Mouse (Mus musculus) adrenal gland, adult 18-20 months (tissue): ENCODE data around the gene Cxcl17. TPM values are rescaled to one million over a fixed set of nuclear protein-coding genes. Genes with fewer than 3 reads are reported as not detected.

Experiments
- DNase-seq, 2 experiments: peaks; one replicate each; pipeline ENCODE4 v3.0.0; 2021 to 2022; ENCODE audit warnings: low spot score in 2 of 2
- total RNA-seq, 2 experiments: library from RNA; stranded (reverse); gene quantifications; 1 replicate in 1 of 2; 2 replicates in 1 of 2; pipeline ENCODE4 v1.2.3; 2021

Gene Cxcl17
- total RNA-seq, 2 experiments from 2014 or later = not detected

GRCm38 (mm10) chr7:25376556-25376955 lies 36.1 kb downstream of the Cxcl17 start:
- peak; percentile 82 to 83 for DNase-seq

DNA sequence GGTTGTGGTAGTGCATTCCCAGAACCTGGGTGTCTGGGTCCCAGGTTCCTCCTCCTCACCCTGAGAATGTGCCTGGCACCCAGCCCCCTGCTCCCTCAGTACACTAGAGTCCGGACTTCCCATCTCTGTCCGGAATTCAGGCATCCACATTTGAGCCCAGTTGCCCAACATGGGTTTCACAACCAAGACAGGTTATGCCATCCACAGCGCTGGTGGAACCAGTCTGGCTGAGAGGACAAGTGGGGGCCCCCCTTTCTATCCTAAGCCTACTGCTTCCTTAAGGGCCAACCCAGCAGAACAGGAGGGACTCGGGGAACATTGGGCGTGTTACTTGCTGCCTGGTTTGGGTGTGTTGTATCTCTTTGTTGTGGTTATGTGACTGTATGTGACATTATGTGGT lies 40.2 kb downstream of the Cxcl17 start:
- DNase-seq = no peak

DNA sequence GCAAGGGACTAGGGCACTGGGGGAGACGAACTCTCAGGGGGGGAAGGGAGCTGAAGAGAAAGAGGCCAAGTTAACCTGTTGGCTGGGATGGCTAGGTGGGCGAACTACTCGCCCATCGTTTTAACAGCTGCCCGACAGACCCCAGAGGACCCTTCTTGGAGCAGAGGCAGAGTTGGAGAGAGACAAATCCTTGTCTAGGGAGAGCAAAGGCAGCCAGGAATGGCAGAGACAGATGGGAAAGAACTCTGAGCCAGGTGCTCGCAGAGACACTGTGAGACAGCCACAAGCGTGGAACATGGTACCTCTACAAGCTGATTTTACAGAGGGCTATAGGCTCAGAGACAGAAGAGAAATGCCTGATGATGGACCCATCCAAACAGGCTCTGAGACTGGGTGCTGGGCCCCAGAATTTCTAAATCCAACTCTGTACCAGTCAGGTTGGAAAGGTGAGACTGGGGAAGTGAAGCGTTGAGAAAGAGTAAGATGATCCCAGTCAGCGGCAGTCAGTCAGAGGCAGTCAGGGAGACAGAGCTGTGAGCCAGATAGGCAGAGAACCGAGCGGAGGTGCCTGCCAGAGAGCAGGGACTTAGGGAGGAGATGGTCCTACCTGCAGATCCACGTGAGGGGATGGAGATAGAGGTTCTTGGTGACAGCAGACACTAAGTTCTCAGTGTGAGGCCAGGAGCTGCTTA lies 43.5 kb downstream of the Cxcl17 start, which contains the start of gene Cnfn:
TSS of gene Cnfn (minus strand) at position 667 of the 692 bp plus-strand sequence.
- DNase-seq = no peak

DNA sequence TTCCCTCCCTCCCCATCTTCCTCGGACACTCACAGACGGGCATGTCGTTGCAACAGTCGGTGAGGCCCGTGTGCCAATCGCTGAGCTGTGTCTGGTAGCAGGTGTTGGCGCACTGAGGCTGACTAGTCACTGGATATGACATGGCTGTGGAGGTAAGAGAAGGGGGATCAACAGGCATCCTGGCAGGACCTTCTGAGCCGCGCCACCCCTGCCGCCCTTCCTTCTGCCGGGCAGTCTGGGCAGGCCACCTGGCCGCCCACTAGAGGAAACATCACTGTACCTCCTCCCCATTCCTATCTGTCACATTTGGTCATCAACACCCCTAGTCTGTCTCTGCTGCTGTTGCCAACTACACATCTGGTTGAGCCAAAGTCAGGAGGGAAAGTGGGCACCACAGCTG lies 44.4 kb downstream of the Cxcl17 start:
- no peak for DNase-seq

DNA sequence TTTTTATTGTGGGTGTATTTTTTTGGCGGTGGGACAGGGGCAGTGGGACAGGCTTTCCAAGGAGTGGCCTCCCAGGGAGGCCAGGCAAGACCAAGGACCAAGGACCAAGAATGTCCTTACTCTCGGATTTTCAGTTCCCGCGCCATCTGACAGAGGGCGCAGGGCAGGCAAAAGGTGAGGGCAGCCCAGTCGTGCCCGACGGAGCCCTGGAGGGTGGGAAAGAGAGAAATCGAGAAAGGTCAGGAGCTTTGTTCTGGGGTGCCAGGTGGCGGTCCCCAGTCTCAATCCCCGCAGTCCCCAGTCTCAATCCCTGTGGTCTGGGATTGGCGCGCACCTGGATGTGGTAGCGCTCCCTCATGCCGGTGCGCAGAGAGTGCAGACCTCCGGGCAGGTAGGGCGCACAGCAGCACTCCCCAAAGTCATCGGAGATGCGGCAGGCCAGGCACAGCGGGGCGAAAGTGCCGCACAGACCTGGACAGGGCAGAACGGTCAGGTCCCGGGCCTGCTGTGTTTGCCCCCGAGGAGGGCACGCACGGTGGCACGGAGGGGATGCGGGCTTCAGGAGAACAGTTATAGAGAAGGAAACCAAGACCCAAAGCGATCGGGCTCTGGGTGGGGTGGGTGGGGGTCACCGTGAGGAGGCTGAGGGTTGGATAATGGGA lies 44.9 kb downstream of the Cxcl17 start:
- peak in 1 of 2 experiments; percentile 31 for DNase-seq

DNA sequence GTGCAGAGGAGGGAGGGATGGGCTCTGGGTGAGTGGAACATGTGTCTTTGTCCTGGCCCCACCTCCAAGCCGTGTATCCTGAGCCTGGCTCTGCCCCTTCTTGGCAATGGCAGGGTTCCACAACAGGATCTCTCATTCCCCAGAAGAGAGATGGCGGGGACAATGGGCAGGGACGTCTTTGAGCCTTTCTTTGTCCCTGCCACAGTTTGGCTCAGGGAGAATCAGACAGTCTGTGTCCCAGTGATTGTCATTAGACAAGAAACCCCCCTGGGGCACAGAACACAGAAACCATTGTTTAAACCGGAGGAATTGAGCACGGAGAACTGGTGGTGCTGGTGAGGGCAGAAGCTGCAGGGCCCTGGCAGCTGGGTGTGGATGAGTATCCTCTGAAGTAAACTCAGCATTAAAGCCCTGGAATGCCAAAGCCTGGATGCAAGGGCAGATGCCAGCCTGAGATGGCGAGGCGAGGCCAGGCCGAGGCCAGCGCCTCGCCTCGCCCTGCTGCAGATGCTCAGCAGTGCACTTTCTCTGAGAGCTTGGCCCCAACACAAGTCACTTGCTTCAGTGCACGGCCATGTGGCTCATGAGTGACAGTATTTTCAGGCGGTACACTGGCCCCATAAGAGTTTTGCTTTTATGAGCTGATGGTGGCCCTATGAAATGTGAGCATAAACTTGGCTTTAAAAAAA lies 46.6 kb downstream of the Cxcl17 start:
- DNase-seq = no peak

- no peak for DNase-seq
These were observed 49.1 kb downstream of the Cxcl17 start for GRCm38 (mm10) chr7:25363632-25364031.

- DNase-seq = peak in 1 of 2 experiments; percentile 42
These were observed 49.5 kb downstream of the Cxcl17 start for GRCm38 (mm10) chr7:25363151-25363550.

DNA sequence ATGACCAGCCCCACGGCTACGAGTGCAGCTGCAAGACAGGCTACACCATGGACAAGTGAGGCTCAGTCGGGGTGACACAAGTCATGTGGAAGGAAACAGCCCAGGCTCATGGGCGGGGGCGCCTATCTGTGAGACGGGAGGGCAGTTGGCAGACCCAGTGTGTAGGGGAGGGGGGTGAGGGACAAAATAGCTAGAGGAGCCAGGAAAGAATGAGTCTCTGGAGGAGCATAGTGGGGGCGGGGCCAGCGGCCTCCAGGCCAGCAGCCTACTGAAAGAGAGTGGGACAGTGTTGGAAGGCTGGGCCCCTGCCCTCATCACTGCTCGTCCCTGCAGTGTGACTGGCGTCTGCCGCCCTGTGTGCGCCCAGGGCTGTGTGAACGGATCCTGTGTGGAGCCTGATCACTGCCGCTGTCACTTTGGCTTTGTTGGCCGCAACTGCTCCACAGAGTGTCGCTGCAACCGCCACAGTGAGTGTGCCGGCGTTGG lies 53.9 kb downstream of the Cxcl17 start:
- DNase-seq = no peak

Other genes starting within 250 kb of the Cxcl17 start
- under 1 TPM; 0.56 to 0.61 TPM for gene Pou2f2, start 233.2 kb downstream of the Cxcl17 start, total RNA-seq
- gene Dedd2, start 192.3 kb downstream of the Cxcl17 start, total RNA-seq = 10 to 100 TPM; 24.0 to 27.0 TPM
- 10 to 100 TPM in 1 of 2 experiments, 1 to 10 TPM in 1; 8.4 to 10.2 TPM for gene Zfp526, start 191.5 kb downstream of the Cxcl17 start, total RNA-seq
- 100 to 1,000 TPM in 1 of 2 experiments, 10 to 100 TPM in 1; 96.7 to 101 TPM for gene Gsk3a, start 175.0 kb downstream of the Cxcl17 start, total RNA-seq
- gene Erf, start 162.1 kb downstream of the Cxcl17 start, total RNA-seq = 10 to 100 TPM; 18.3 to 25.8 TPM
- gene Cic, start 145.2 kb downstream of the Cxcl17 start, total RNA-seq = 100 to 1,000 TPM in 1 of 2 experiments, 10 to 100 TPM in 1; 96.8 to 123 TPM
- gene Pafah1b3, start 114.9 kb downstream of the Cxcl17 start, total RNA-seq = 10 to 100 TPM; 23.3 to 30.4 TPM
- not detected for gene Prr19, start 111.5 kb downstream of the Cxcl17 start, total RNA-seq
- gene Tmem145, start 106.8 kb downstream of the Cxcl17 start, total RNA-seq = 1 to 10 TPM; 2.5 to 2.9 TPM
- 10 to 100 TPM; 37.8 to 47.0 TPM for gene Megf8, start 95.7 kb downstream of the Cxcl17 start, total RNA-seq
- gene Cnfn, start 43.2 kb downstream of the Cxcl17 start, total RNA-seq = not detected
- 100 to 1,000 TPM; 332 to 738 TPM for gene Lipe, start 14.2 kb downstream of the Cxcl17 start, total RNA-seq
- 10 to 100 TPM in 1 of 2 experiments, 1 to 10 TPM in 1; 9.3 to 34.6 TPM for gene Ceacam1, start 64.7 kb upstream of the Cxcl17 start, total RNA-seq
- 1 to 10 TPM; 1.0 to 3.7 TPM for gene Ceacam2, start 127.0 kb upstream of the Cxcl17 start, total RNA-seq
- gene Erich4, start 203.0 kb upstream of the Cxcl17 start, total RNA-seq = not detected
- 10 to 100 TPM; 24.2 to 30.5 TPM for gene Dmac2, start 206.5 kb upstream of the Cxcl17 start, total RNA-seq
- 1 to 10 TPM; 2.7 to 2.8 TPM for gene B3gnt8, start 213.8 kb upstream of the Cxcl17 start, total RNA-seq
- 100 to 1,000 TPM; 232 to 288 TPM for gene Bckdha, start 246.1 kb upstream of the Cxcl17 start, total RNA-seq
- gene Exosc5, start 246.3 kb upstream of the Cxcl17 start, total RNA-seq = 10 to 100 TPM; 38.0 to 49.3 TPM